Mouse (Mus musculus) small intestine, adult 2 months (tissue): Measurements from ENCODE around the gene Dcx. TPM values are rescaled to one million over a fixed set of nuclear protein-coding genes. Genes with fewer than 3 reads are reported as not detected.

ENCODE experiments used
- H3K27ac ChIP-seq: fragments of 200-500 bp; 2 replicates; pipeline ENCODE4 v1.5.1; 2012; ENCODE audit warnings: low read depth, low read length, control low read depth, inconsistent platforms; ENCODE audit not compliant: insufficient read depth
- H3K27me3 ChIP-seq: fragments of 200-500 bp; 2 replicates; pipeline ENCODE4 v1.6.1; 2012; ENCODE audit warnings: mild to moderate bottlenecking, moderate library complexity, low read length, inconsistent platforms; ENCODE audit not compliant: control insufficient read depth, insufficient read depth
- H3K36me3 ChIP-seq: fragments of 200-500 bp; 2 replicates; pipeline ENCODE4 v1.6.1; 2012; ENCODE audit warnings: mild to moderate bottlenecking, low read length, control low read depth, inconsistent platforms; ENCODE audit not compliant: control insufficient read depth, insufficient read depth
- H3K4me1 ChIP-seq: fragments of 200-500 bp; 2 replicates; pipeline ENCODE4 v1.6.1; 2012; ENCODE audit warnings: low read length, inconsistent platforms, mixed read lengths; ENCODE audit not compliant: control insufficient read depth, insufficient read depth, insufficient read length
- H3K4me3 ChIP-seq: fragments of 200-500 bp; 2 replicates; pipeline ENCODE4 v1.5.1; 2012; ENCODE audit warnings: low read depth, mild to moderate bottlenecking, control low read depth, inconsistent platforms, low read length, moderate library complexity
- CTCF ChIP-seq: fragments of 200-500 bp; IDR thresholded peaks from 2 replicates; pipeline ENCODE4 v1.5.1; 2012; ENCODE audit warnings: low read depth, mild to moderate bottlenecking, control low read depth, inconsistent platforms, low read length, moderate library complexity, mixed read lengths; ENCODE audit not compliant: insufficient replicate concordance, insufficient read length; ENCODE audit errors: extremely low read depth
- POLR2A ChIP-seq: fragments of 200-500 bp; IDR thresholded peaks from 2 replicates; pipeline ENCODE4 v1.6.1; 2012; ENCODE audit warnings: low read depth, mild to moderate bottlenecking, control low read depth, inconsistent platforms, low read length, moderate library complexity
- WGBS: fragments of 180-500 bp; shearing (Covaris S2); methylation state at CpG from one replicate; pipeline ENCODE4 v1.1.7; 2018; 5-methylcytosine and 5-hydroxymethylcytosine counted together
- polyA plus RNA-seq: library from polyadenylated mRNA; depleted of rRNA; stranded (reverse); fragments of >200 nt; gene quantifications from 2 replicates; pipeline ENCODE4 v1.2.3, GENCODE M21; 2012

Dcx gene
- polyA plus RNA-seq, 1 experiment, result not detected

DNA sequence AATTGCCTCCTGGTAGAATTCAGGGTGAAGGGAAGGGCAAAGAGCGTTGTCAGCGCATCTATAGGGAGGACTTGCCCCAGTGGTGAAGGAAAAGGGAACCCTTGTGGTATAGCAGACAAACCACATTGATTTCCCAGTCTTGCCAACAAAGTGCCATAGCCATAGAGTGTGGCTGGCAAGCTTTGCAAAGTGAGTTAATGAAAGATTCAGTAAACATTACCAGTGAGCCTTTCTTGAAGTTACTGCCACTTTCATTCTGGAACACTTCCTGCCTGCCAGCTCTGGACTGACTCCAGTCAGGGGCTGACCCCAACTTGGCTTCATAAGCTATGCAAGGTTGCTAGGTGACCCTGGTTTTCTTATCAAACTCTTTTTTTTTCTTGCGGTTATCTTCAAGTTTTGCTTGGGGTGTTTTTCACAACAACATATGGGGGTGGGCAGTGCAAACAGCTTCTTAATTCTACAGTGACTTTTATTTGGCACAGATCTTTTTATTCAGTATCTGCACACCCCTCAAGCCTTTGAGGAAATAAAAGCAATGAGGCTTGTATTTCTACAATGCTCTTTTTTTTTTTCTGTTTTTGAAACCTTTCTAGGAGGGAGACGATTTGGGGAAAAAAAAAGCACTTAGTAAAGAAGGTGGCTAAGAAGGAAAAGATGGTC lies 51.2 kb downstream of the Dcx start:
- WGBS, result 64% methylated on average over 4 of the region's 4 CpGs
- Histone ChIP-seq H3K4me1 (no peaks in the 10 kb centered on the region), H3K27ac (no peak overlapping the region), H3K36me3 (no peaks in the 10 kb centered on the region), H3K4me3 (no peak overlapping the region), H3K27me3 (no peaks in the 10 kb centered on the region)
- TF ChIP-seq CTCF, result no peak
- no peak for TF ChIP-seq POLR2A

DNA sequence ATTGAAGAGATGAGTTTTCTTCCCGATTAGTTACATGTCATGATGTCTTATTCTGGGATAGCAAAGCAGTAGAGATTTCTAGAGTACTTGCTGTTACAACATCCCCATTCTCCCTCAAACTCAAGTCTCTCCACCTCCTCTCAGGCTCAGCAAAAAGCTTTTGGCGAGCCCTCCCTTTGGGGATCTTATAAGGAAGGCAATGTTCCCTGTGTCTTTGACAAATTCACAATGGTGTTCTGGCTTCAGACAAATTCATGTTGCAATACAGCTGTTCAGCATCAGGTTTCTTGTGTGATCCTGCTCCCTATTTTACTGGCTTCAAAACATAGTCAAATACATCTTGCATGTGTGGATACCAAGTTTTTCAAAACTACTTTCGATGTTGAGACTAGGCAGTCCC lies 53.5 kb downstream of the Dcx start:
- TF ChIP-seq POLR2A, result no peak
- no peak for TF ChIP-seq CTCF
- H3K36me3 ChIP-seq, result no peaks in the 10 kb centered on the region
- no peaks in the 10 kb centered on the region for H3K27me3 ChIP-seq
- H3K27ac ChIP-seq, result no peak overlapping the region
- 75% methylated on average over 3 of the region's 3 CpGs for WGBS
- no peak overlapping the region for H3K4me3 ChIP-seq
- H3K4me1 ChIP-seq, result no peaks in the 10 kb centered on the region

DNA sequence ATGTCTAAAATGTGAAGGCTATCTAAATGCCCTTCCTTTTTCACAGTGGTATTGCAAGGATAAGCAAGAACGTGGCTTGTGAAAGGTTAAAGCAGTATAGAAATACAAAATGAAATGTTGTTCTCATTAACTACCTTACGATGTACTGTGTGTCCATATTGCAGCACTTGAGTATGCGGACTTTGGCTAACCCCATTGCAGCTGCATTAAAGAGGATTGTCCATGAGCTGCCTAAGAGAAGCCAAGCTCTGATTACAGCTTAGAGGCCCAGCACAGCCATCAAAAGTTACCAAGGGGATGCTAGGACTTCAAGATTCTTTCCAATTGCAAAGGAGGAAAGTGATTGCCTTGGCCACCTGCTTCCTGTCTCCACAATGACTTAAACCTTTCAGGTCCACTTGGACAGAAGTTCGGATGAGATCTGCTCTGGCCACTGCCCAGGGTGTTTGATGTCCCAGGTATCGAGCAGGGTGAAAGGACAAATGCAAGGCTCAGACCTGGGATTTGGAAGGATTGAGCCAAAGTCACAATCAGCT lies 65.9 kb downstream of the Dcx start:
- H3K27ac ChIP-seq, result no peak overlapping the region
- no peaks in the 10 kb centered on the region for H3K36me3 ChIP-seq
- no peak for TF ChIP-seq CTCF
- no peak for TF ChIP-seq POLR2A
- no peaks in the 10 kb centered on the region for H3K27me3 ChIP-seq
- H3K4me3 ChIP-seq, result no peak overlapping the region
- 77% methylated on average over 5 of the region's 5 CpGs for WGBS
- no peaks in the 10 kb centered on the region for H3K4me1 ChIP-seq

DNA sequence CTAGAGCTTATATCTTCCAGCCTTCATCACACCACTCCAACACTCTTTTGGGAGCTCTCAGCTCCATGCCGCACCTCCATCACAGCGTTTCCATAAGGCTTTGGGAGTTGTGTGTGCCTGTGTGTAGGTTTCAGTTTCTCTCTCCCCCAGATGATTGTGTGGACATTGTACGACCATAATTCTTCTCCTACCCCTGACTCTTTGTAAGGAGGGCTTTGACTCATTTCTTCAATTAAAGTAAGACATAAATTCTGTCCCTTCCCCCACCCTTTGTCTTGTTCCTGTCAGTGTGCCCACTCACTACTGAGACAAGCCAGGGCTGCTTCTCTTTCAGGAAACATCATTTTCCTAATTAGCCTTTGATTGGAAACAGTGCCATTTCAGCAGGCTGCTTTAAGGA lies 81.8 kb downstream of the Dcx start:
- no peaks in the 10 kb centered on the region for H3K4me1 ChIP-seq
- TF ChIP-seq POLR2A, result no peak
- TF ChIP-seq CTCF, result no peak
- WGBS, result 67% methylated on average over 3 of the region's 3 CpGs
- H3K4me3 ChIP-seq, result no peak overlapping the region
- no peaks in the 10 kb centered on the region for H3K36me3 ChIP-seq
- H3K27ac ChIP-seq, result no peak overlapping the region
- H3K27me3 ChIP-seq, result no peaks in the 10 kb centered on the region

DNA sequence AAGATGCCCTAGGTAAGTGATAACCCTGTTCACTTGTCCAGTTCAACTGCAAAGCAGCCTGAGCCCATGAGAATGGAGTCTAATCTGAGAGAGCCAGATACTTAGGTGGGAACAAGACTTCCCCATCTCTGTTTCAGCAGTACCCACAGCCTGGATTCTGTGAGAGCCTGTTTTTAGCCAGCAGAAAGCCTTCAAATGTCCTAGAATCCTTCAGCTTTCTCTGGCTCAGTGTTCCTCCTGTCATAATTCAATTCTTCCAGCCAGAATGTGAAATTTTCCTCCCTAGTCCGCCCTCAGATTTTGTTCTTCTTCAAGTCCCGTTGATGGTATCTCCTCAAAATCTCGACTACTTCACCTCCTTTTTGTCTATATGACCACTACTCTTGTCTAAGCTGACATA lies 83.1 kb downstream of the Dcx start:
- 73% methylated on average over 3 of the region's 3 CpGs for WGBS
- H3K36me3 ChIP-seq, result no peaks in the 10 kb centered on the region
- TF ChIP-seq POLR2A (no peak), CTCF (no peak)
- H3K27ac ChIP-seq, result no peak overlapping the region
- H3K27me3 ChIP-seq, result no peaks in the 10 kb centered on the region
- H3K4me3 ChIP-seq, result no peak overlapping the region
- no peaks in the 10 kb centered on the region for H3K4me1 ChIP-seq

DNA sequence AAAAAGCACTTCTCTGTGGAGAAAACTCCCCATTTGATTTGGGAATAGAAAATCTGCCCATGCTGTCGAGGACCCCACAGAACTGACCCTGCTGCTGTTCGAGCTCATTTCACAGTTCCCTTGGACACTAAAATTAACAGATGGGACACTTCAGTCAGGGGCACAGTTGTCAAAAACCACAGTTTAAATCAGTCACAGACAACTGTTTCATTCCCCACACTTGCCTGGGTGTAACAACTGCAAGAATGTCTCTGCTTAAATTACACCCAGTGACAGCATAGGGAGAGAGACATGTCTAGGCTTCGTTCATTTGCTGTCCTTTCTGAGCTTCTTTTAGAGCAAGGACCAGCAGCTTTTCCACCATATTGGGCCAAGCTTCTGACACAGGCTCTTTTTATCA lies 86.5 kb downstream of the Dcx start:
- no peak for TF ChIP-seq CTCF
- no peak for TF ChIP-seq POLR2A

DNA sequence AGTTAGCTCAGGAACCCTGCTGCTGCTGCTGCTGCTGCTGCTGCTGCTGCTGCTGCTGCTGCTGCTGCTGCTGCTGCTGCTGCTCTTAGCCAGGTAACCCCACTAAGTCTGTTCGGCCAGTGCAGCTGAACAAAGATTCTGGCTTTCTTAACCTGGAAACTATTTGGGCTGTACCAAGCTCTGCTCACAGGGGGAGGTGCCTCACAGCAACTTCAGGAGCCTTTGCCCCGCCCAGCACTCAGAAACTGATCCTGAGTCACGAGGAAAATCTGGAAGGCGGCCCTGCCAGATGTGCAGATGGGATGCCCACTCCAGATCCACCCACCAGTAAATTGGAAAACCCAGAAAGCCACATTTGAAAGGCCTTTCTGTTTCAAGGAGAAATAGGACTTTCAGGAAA lies 105.9 kb downstream of the Dcx start, which contains the start of gene Capn6:
Capn6 (minus strand) TSS at position 203 of the 400 bp plus-strand sequence.
- 29% methylated on average over 4 of the region's 4 CpGs for WGBS
- Histone ChIP-seq H3K27ac (no peak within 1 kb of the TSS), H3K36me3 (no peaks in the 10 kb centered on the region), H3K4me1 (no peaks in the 10 kb centered on the region), H3K27me3 (no peaks in the 10 kb centered on the region), H3K4me3 (no peak within 1 kb of the TSS)
- TF ChIP-seq POLR2A (no peak), CTCF (no peak)

More for the DNA sequence above, 86.5 kb downstream of the Dcx start:
- no peaks in the 10 kb centered on the region for H3K4me1 ChIP-seq
- H3K27ac ChIP-seq, result no peak overlapping the region
- H3K36me3 ChIP-seq, result no peaks in the 10 kb centered on the region
- no peak overlapping the region for H3K4me3 ChIP-seq
- WGBS, result 75% methylated on average over 3 of the region's 3 CpGs
- no peaks in the 10 kb centered on the region for H3K27me3 ChIP-seq
